9 mouse cellular contexts compared by ENCODE assay signal in the genomic region with DNA sequence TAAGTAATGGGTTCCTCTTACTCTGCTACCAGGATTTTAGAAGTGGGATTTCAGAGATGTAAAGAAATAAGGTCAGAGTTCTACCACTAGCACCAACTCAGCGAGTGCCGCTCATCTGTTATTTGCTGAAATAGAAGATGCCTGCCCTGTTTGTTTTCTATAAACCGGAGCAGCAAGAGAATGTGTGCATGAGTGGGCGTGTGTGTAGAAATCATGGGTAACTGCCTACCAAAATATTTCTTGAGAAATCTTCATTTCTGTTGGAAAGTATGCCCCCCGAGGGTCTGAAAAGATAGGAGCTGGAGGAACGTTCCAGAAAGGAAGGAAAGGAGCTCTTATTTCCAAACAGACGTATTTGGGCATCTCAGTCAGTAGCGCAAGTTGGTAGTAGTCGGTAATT. TPM values are rescaled to one million over a fixed set of nuclear protein-coding genes. Genes with fewer than 3 reads are reported as not detected.
DNase-seq lines count a peak whose midpoint lies in the region; ATAC-seq and TF ChIP-seq lines count a peak whose summit lies in the region.
"Had no signal": no experiment of that assay in that cellular context is flagged by ENCODE, and none has a peak within 500 bp of the region (broad histone marks: within the 10 kb centered on the region; RNA-seq: fewer than 3 reads in every experiment).

No protein-coding gene starts in this region.

- TF ChIP-seq CTCF in kidney, adult 2 months (conservative IDR thresholded peaks at IDR 0.05; ENCODE audit: insufficient read depth, insufficient read length, low read depth, low read length), result no peak

- DNase-seq in kidney, adult 2 months, result no peak
- no peak for DNase-seq in kidney, adult 18-20 months
- no peak for DNase-seq in hindbrain, embryonic 11.5 days (ENCODE audit: low spot score)
- no peak for DNase-seq in urinary bladder, postnatal 36 days (ENCODE audit: low spot score in 2 of 2)
- no peak for DNase-seq in urinary bladder, postnatal 14 days (ENCODE audit: low spot score)
- no peak for DNase-seq in adipocyte (ENCODE audit: low spot score)

- H3K4me2 ChIP-seq in hindbrain, embryonic 11.5 days (replicated peaks; ENCODE audit: low read depth, low read length), result no peak overlapping the region
- no peak overlapping the region for H3K4me2 ChIP-seq in liver, embryonic 16.5 days (ENCODE audit: low read depth, low read length)

- ATAC-seq in hindbrain, embryonic 11.5 days (ENCODE audit: low FRiP score), result no peak
- no peak for ATAC-seq in liver, embryonic 16.5 days (ENCODE audit: low read depth)

- H3K36me3 ChIP-seq in kidney, adult 2 months (ENCODE audit: control insufficient read depth, insufficient read depth, low read length), result no peaks in the 10 kb centered on the region
- no peaks in the 10 kb centered on the region for H3K36me3 ChIP-seq in hindbrain, embryonic 11.5 days (ENCODE audit: control insufficient read depth, insufficient read depth, low read length)
- no peaks in the 10 kb centered on the region for H3K36me3 ChIP-seq in liver, embryonic 16.5 days (ENCODE audit: control insufficient read depth, insufficient read depth)
- H3K36me3 ChIP-seq: G1E had no signal

- no peak overlapping the region for H3K9ac ChIP-seq in hindbrain, embryonic 11.5 days (ENCODE audit: low read depth, low read length)
- no peak overlapping the region for H3K9ac ChIP-seq in liver, embryonic 16.5 days (ENCODE audit: low read depth, low read length)

- WGBS in kidney, adult 2 months, result 34% methylated on average over 9 of the region's 9 CpGs
- 69% methylated on average over 9 of the region's 9 CpGs for WGBS in hindbrain, embryonic 11.5 days
- WGBS in liver, embryonic 16.5 days (ENCODE audit: insufficient replicate concordance), result 56% methylated on average over 9 of the region's 9 CpGs

- no peaks in the 10 kb centered on the region for H3K27me3 ChIP-seq in kidney, adult 2 months (replicated peaks; ENCODE audit: control insufficient read depth, insufficient read depth, low read length)
- H3K27me3 ChIP-seq in hindbrain, embryonic 11.5 days (ENCODE audit: control insufficient read depth, insufficient read depth, low read length), result no peaks in the 10 kb centered on the region; the same call in 1 of the 2 replicates
- no peaks in the 10 kb centered on the region for H3K27me3 ChIP-seq in liver, embryonic 16.5 days (ENCODE audit: control insufficient read depth, insufficient read depth, low read depth, low read length)

- H3K9me3 ChIP-seq in hindbrain, embryonic 11.5 days (ENCODE audit: control insufficient read depth, low read length), result no peaks in the 10 kb centered on the region
- H3K9me3 ChIP-seq in liver, embryonic 16.5 days (replicated peaks; ENCODE audit: control insufficient read depth, low read length), result no peaks in the 10 kb centered on the region
- H3K9me3 ChIP-seq: G1E had no signal

- peak overlapping the region; percentile 61 for H3K4me3 ChIP-seq in kidney, adult 2 months (ENCODE audit: insufficient read depth, low read depth, low read length)
- H3K4me3 ChIP-seq in brown adipose tissue, adult 24 weeks (ENCODE audit: insufficient read depth, low read depth, low read length), result peak overlapping the region; percentile 74
- 0 out of 2 replicates have a peak overlapping the region, but pooled peaks have one; percentile 8 for H3K4me3 ChIP-seq in hindbrain, embryonic 11.5 days (ENCODE audit: low read depth, low read length)
- H3K4me3 ChIP-seq in liver, embryonic 16.5 days (ENCODE audit: low read depth, low read length), result peak overlapping the region; percentile 20; the same call in 1 of the 2 replicates

- TF ChIP-seq POLR2A in kidney, adult 2 months (IDR thresholded peaks at IDR 0.05; ENCODE audit: low read depth, low read length), result no peak

- peaks cover 4% of the 10 kb centered on the region; the same call in 1 of the 2 replicates for H3K4me1 ChIP-seq in kidney, adult 2 months (ENCODE audit: control insufficient read depth, insufficient read depth, low read length)
- H3K4me1 ChIP-seq in brown adipose tissue, adult 24 weeks (ENCODE audit: control insufficient read depth, insufficient read depth, insufficient read length, low read length), result peaks cover 10% of the 10 kb centered on the region; the same call in 1 of the 2 replicates
- no peaks in the 10 kb centered on the region for H3K4me1 ChIP-seq in hindbrain, embryonic 11.5 days (replicated peaks; ENCODE audit: control insufficient read depth, insufficient read depth, low read length)
- H3K4me1 ChIP-seq in liver, embryonic 16.5 days (ENCODE audit: control insufficient read depth, low read depth, low read length), result no peaks in the 10 kb centered on the region

- peak overlapping the region; percentile 83 for H3K27ac ChIP-seq in kidney, adult 2 months (ENCODE audit: insufficient read depth, low read depth, low read length)
- H3K27ac ChIP-seq in brown adipose tissue, adult 24 weeks (replicated peaks; ENCODE audit: low read depth, low read length), result peak overlapping the region; percentile 54
- H3K27ac ChIP-seq in hindbrain, embryonic 11.5 days (ENCODE audit: low read depth, low read length), result no peak overlapping the region
- peak overlapping the region; percentile 24; the same call in 1 of the 2 replicates for H3K27ac ChIP-seq in liver, embryonic 16.5 days (ENCODE audit: low read length)

RNA-seq across cellular contexts. Expression of a gene that starts 0.9 kb away (rescaled TPM):
- 17.7 and 24.7 TPM in 2 replicates for polyA plus RNA-seq in kidney, adult 2 months (2012; rRNA removed)
- polyA plus RNA-seq in brown adipose tissue, adult 24 weeks (2012; ENCODE audit: insufficient read depth, insufficient read length, missing spikeins), result 37.2 and 65.2 TPM in 2 replicates
- 140 and 171 TPM in 2 replicates for polyA plus RNA-seq in hindbrain, embryonic 11.5 days (2014; fragmentation: Nextera tagmentation; extraction: Ambion mirVana)
- 66.8 and 68.7 TPM in 2 replicates for polyA plus RNA-seq in liver, embryonic 16.5 days (2015; fragmentation: Nextera tagmentation; extraction: Ambion mirVana)
- polyA plus RNA-seq: G1E had no signal

Comparison
In these comparisons a context has a peak if more than half of its experiments do, and no peak if none do; other contexts are left out.
1. H3K4me3 ChIP-seq: peak in every context shown above with its lines; median percentile 74 in brown adipose tissue, adult 24 weeks; 61 in kidney, adult 2 months; 20 in liver, embryonic 16.5 days; 8 in hindbrain, embryonic 11.5 days.